Mouse (Mus musculus) left cerebral cortex, postnatal 36 days (tissue): ENCODE data around the gene Cdkn3. TPM values are rescaled to one million over a fixed set of nuclear protein-coding genes. Genes with fewer than 3 reads are reported as not detected.

Experiments
- total RNA-seq, 2 experiments: library from RNA; stranded (reverse); gene quantifications; 2 replicates each; pipeline ENCODE4 v1.2.3; 2021

Gene Cdkn3
- total RNA-seq, 2 experiments from 2014 or later, result 0.89 to 2.7 TPM

Other genes starting within 250 kb of the Cdkn3 start
- gene Cnih1, start 27.9 kb downstream of the Cdkn3 start, total RNA-seq, result 10 to 100 TPM; 72.9 to 85.2 TPM
- gene Gmfb, start 61.7 kb downstream of the Cdkn3 start, total RNA-seq, result 100 to 1,000 TPM; 133 to 145 TPM
- gene Cgrrf1, start 71.6 kb downstream of the Cdkn3 start, total RNA-seq, result 10 to 100 TPM; 34.5 to 36.3 TPM
- 10 to 100 TPM; 25.8 to 27.2 TPM for gene Samd4, start 122.3 kb downstream of the Cdkn3 start, total RNA-seq